Mouse (Mus musculus) cortical plate, adult 2 months (tissue): ENCODE measurements around the gene Cept1. TPM values are rescaled to one million over a fixed set of nuclear protein-coding genes. Genes with fewer than 3 reads are reported as not detected.
"Not testable (repeated sequence)": the region's sequence is repeated elsewhere in the genome, so short reads cannot be mapped to it uniquely, and the experiment has no call there.

Source experiments
- H3K27ac ChIP-seq: fragments of 200-500 bp; 2 replicates; pipeline ENCODE4 v1.5.1; 2012; ENCODE audit warnings: low read length, control low read depth, inconsistent platforms; ENCODE audit not compliant: insufficient read depth
- H3K4me1 ChIP-seq: fragments of 200-500 bp; 2 replicates; pipeline ENCODE4 v1.6.1; 2011; ENCODE audit warnings: low read length; ENCODE audit not compliant: control insufficient read depth, insufficient read depth
- H3K4me3 ChIP-seq: fragments of 200-500 bp; 2 replicates; pipeline ENCODE4 v1.5.1; 2011; ENCODE audit warnings: mild to moderate bottlenecking, low read length, control low read depth; ENCODE audit not compliant: insufficient read depth
- CTCF ChIP-seq: fragments of 200-500 bp; IDR thresholded peaks from 2 replicates; pipeline ENCODE4 v1.5.1; 2011; ENCODE audit warnings: mild to moderate bottlenecking, control low read depth, low read length; ENCODE audit not compliant: insufficient read depth; ENCODE audit errors: extremely low read depth
- POLR2A ChIP-seq: fragments of 200-500 bp; IDR thresholded peaks from 2 replicates; pipeline ENCODE4 v1.6.1; 2011; ENCODE audit warnings: mild to moderate bottlenecking, low read length, control low read depth; ENCODE audit not compliant: insufficient read depth; ENCODE audit errors: extremely low read depth
- polyA plus RNA-seq: library from polyadenylated mRNA; depleted of rRNA; stranded (reverse); fragments of >200 nt; gene quantifications from 2 replicates; pipeline ENCODE4 v1.2.3, GENCODE M21; 2012; rRNA removed

The Cept1 gene
- 33.6 and 39.3 TPM in 2 replicates for polyA plus RNA-seq

- peak within 1 kb of the TSS; percentile 98 for H3K4me3 ChIP-seq
- no peaks in the 10 kb centered on the region for H3K4me1 ChIP-seq
- peak within 1 kb of the TSS; percentile 97 for H3K27ac ChIP-seq
- TF ChIP-seq CTCF (no peak), POLR2A (peak; percentile 79)
These were observed at the start of gene Cept1, which contains the start of gene Dram2 for GRCm38 (mm10) chr3:106547171-106547923. Gene Cept1 (minus strand): TSS chr3:106547802. Gene Dram2 (plus strand): TSS chr3:106547798.

- H3K4me1 ChIP-seq, H3K4me3 ChIP-seq, H3K27ac ChIP-seq: not testable (repeated sequence)
These were observed 46.0 kb upstream of the Cept1 start for GRCm38 (mm10) chr3:106593631-106594030.

- Histone ChIP-seq H3K27ac (no peak overlapping the region), H3K4me1 (no peaks in the 10 kb centered on the region), H3K4me3 (no peak overlapping the region)
- no peak for TF ChIP-seq POLR2A
These were observed 31.7 kb upstream of the Cept1 start for GRCm38 (mm10) chr3:106579296-106579695.

GRCm38 (mm10) chr3:106573191-106573590, 25.6 kb upstream of the Cept1 start:
- no peaks in the 10 kb centered on the region for H3K4me1 ChIP-seq
- H3K4me3 ChIP-seq = no peak overlapping the region
- TF ChIP-seq CTCF = no peak
- no peak for TF ChIP-seq POLR2A
- no peak overlapping the region for H3K27ac ChIP-seq

GRCm38 (mm10) chr3:106565876-106566275, 18.3 kb upstream of the Cept1 start:
- no peak overlapping the region for H3K27ac ChIP-seq
- TF ChIP-seq CTCF = no peak
- no peak for TF ChIP-seq POLR2A
- no peaks in the 10 kb centered on the region for H3K4me1 ChIP-seq
- no peak overlapping the region for H3K4me3 ChIP-seq

GRCm38 (mm10) chr3:106558271-106558670, 10.7 kb upstream of the Cept1 start:
- H3K27ac ChIP-seq = no peak overlapping the region
- no peak overlapping the region for H3K4me3 ChIP-seq
- no peaks in the 10 kb centered on the region for H3K4me1 ChIP-seq
- TF ChIP-seq POLR2A (no peak), CTCF (no peak)

DNA sequence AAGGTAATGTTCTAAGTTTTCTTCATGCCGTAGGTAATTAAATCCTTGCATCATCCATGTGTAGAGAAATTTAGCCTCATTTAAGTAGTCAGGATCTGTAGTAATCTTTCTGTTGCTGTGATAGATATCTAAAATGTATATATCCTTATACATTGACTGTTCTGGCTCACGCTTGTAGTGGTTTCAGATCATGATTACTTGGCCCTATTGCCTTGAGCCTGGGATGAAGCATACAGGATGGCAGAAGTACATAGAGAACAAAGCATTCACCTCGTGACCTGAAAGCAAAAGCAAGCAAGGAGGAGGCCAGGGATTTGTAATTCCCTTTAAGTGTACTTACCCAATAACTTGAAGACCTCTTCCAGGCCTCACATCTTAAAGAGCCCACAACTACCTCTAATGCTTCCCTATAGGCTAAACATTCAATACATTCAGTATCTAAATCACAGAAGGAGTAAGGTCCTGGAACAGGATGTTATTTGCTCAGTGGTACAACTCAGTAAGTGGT, 8.2 kb upstream of the Cept1 start:
- TF ChIP-seq POLR2A (no peak), CTCF (no peak)
- no peak overlapping the region for H3K4me3 ChIP-seq

DNA sequence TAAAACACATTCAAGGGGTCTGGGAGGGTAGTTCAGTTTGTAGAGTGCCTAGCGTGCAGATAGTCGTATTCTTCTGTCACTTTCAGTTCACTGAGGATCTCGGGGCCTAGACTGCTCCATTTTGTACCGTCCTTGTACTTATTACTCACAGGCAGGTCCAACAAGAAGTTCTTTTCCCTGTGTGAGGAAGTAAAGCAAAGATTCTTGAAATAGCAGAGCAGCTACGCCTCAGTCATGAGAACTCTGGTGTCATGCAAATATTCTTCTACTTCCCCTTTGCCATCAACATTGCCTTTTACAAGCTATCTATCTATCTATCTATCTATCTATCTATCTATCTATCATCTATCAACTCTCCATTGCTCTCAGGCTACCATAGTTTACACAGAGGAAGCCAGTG, 5.8 kb upstream of the Cept1 start:
- TF ChIP-seq POLR2A = no peak
- Histone ChIP-seq H3K4me1 (no peaks in the 10 kb centered on the region), H3K4me3 (no peak overlapping the region), H3K27ac (no peak overlapping the region)

More for the DNA sequence above, 8.2 kb upstream of the Cept1 start:
- H3K27ac ChIP-seq = no peak overlapping the region
- no peaks in the 10 kb centered on the region for H3K4me1 ChIP-seq

DNA sequence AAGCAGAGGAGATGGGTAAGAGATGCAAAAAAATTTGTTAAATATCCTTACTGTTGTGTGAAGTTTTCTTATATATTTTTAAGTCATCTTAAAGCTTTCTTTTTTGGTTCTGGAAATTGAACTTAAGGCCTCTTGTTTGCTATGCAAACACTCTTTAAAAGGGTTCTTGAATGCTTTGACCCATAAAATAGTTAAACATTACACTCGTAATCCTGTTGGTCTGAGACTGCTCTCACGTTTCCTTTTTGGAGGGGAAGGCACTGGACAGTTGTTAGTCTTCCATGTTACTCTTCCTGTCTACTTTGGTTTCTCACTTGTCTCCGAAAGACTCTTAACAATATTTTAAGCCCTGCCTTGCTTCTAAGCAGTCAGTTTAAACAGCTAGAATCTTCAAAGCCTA, 1.4 kb upstream of the Cept1 start:
- TF ChIP-seq CTCF = no peak
- TF ChIP-seq POLR2A = no peak
- Histone ChIP-seq H3K27ac (no peak overlapping the region), H3K4me3 (no peak overlapping the region)

DNA sequence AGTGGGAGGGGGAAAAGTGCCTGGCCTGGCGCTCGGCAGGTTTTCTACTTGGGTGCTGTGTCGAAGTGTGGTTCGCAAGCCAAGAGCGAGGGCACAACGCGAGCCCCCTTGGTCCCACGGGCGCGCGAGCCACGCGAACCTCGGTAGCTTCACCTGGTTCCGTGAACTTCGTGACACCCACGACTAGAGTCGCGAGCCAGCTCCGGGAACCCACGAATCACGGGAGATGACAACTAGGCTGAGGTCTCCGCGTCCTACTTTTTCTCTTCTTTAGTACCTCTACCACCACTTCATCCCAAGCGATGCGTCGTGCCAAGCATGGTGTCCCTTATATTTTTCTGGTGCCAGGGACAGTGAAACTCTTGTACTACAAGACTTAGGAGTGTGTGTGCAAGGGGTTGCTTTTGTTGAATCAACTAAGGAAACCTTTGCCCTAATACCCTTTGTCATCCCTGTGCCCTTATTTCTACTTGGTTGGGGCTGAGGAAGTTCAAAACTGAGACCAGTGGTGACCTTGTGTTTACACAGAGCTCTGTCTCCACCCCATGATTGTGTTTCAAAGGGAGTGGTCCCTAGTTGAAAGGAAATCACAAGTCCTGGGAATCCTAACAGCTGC, 430 bp upstream of the Cept1 start:
- TF ChIP-seq CTCF (no peak), POLR2A (0 out of 2 replicates have a peak, but pooled peaks have one; percentile 15)
- no peaks in the 10 kb centered on the region for H3K4me1 ChIP-seq
- peak overlapping the region; percentile 98 for H3K4me3 ChIP-seq
- peak overlapping the region; percentile 97 for H3K27ac ChIP-seq

More for the DNA sequence above, 1.4 kb upstream of the Cept1 start:
- no peaks in the 10 kb centered on the region for H3K4me1 ChIP-seq
